Mouse (Mus musculus): Measurements from ENCODE around the gene Sephs2.

DNA sequence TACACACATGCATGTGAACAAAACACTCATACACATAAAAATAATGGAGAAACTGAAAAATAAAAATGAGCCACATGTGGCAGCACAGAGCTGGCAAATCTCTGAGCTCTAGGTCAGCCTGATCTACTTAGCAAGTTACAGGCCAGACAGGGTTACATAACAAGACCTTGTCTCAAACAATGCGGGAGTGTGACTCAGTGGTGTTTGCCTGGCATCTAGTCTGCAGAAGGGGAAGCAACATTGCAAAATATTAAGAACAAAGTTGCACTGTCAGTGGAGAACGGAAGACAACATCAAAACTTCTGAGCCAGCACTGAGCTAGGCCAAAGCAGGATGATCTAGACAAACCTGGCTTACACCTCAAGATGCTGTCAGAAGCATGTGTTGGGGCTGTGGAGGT is 3.6 kb downstream of the Sephs2 start:
- TF ChIP-seq TAL1 (IDR thresholded peaks at IDR 0.05; ENCODE audit: low read length) (no peak), GATA1 (IDR thresholded peaks at IDR 0.05; ENCODE audit: low read length) (no peak)
